Mouse (Mus musculus): ENCODE measurements around the gene Trim69. TPM values are rescaled to one million over a fixed set of nuclear protein-coding genes. Genes with fewer than 3 reads are reported as not detected.

The Trim69 gene
- polyA plus RNA-seq, 1 experiment, result 0.06 TPM

DNA sequence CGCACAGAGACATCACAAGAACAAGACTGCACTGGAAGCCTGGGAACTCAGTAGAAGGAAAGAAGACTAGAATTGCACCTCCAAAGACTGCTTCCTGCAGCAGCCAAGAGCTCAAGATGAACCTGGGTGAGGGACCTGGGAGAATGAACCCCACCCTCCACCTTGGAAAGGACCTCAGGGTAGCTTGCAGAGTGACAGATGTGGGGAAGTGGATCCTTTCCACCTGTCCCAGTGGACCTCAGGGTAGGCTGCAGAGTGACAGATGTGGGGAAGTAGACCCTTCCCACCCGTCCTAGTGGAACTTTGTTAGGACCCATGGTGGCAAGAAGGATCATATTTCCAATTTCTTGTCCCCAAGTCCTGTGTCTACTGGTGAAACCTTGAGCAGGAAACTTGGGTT, 5.2 kb upstream of the Trim69 start:
- H3K79me3 ChIP-seq (ENCODE audit: low read depth), result peaks cover 15% of the 10 kb centered on the region
- TF ChIP-seq USF1 (IDR thresholded peaks at IDR 0.05; ENCODE audit: low read depth), result no peak
- TF ChIP-seq CTCF (IDR thresholded peaks at IDR 0.05; ENCODE audit: control insufficient read depth, insufficient read depth, insufficient read length), result no peak
- no peak for TF ChIP-seq CEBPB (IDR thresholded peaks at IDR 0.05; ENCODE audit: low read depth)
- TF ChIP-seq MYOG (IDR thresholded peaks at IDR 0.05; ENCODE audit: control insufficient read depth, extremely low read depth, insufficient read length), result no peak
- no peak for TF ChIP-seq MAX (IDR thresholded peaks at IDR 0.05)
- no peak for TF ChIP-seq MYOD1 (IDR thresholded peaks at IDR 0.05; ENCODE audit: control insufficient read depth, insufficient read length, low read depth)
- no peak for TF ChIP-seq FOSL1 (IDR thresholded peaks at IDR 0.05; ENCODE audit: insufficient read depth, low read length, poor library complexity, severe bottlenecking)
- peaks cover 47% of the 10 kb centered on the region for H3K36me3 ChIP-seq (ENCODE audit: control insufficient read depth, insufficient read depth)
- no peaks in the 10 kb centered on the region for H3K27me3 ChIP-seq (ENCODE audit: control insufficient read depth, insufficient read depth, insufficient read length)
- no peak overlapping the region for H3K4me3 ChIP-seq (ENCODE audit: insufficient read depth, poor library complexity, severe bottlenecking)
- peaks cover 22% of the 10 kb centered on the region for H3K79me2 ChIP-seq (ENCODE audit: control insufficient read depth, insufficient read depth)
- H3ac ChIP-seq (ENCODE audit: control insufficient read depth, insufficient read length, low read depth), result no peak overlapping the region

- Histone ChIP-seq H3K36me3 (ENCODE audit: control insufficient read depth, insufficient read depth) (peaks cover 38% of the 10 kb centered on the region), H3K79me2 (ENCODE audit: control insufficient read depth, insufficient read depth) (peaks cover 14% of the 10 kb centered on the region), H3ac (ENCODE audit: control insufficient read depth, insufficient read length, low read depth) (no peak overlapping the region), H3K27me3 (ENCODE audit: control insufficient read depth, insufficient read depth, insufficient read length) (no peaks in the 10 kb centered on the region), H3K79me3 (ENCODE audit: low read depth) (peaks cover 6% of the 10 kb centered on the region), H3K4me3 (ENCODE audit: insufficient read depth, poor library complexity, severe bottlenecking) (no peak overlapping the region)
- TF ChIP-seq CTCF (IDR thresholded peaks at IDR 0.05; ENCODE audit: control insufficient read depth, insufficient read depth, insufficient read length), result no peak
- TF ChIP-seq MYOG (IDR thresholded peaks at IDR 0.05; ENCODE audit: control insufficient read depth, extremely low read depth, insufficient read length), result no peak
- no peak for TF ChIP-seq CEBPB (IDR thresholded peaks at IDR 0.05; ENCODE audit: low read depth)
- TF ChIP-seq MAX (IDR thresholded peaks at IDR 0.05), result no peak
- no peak for TF ChIP-seq FOSL1 (IDR thresholded peaks at IDR 0.05; ENCODE audit: insufficient read depth, low read length, poor library complexity, severe bottlenecking)
- TF ChIP-seq MYOD1 (IDR thresholded peaks at IDR 0.05; ENCODE audit: control insufficient read depth, insufficient read length, low read depth), result no peak
- no peak for TF ChIP-seq USF1 (IDR thresholded peaks at IDR 0.05; ENCODE audit: low read depth)
Measured at GRCm38 (mm10) chr2:122156051-122156700, 4.3 kb upstream of the Trim69 start.

DNA sequence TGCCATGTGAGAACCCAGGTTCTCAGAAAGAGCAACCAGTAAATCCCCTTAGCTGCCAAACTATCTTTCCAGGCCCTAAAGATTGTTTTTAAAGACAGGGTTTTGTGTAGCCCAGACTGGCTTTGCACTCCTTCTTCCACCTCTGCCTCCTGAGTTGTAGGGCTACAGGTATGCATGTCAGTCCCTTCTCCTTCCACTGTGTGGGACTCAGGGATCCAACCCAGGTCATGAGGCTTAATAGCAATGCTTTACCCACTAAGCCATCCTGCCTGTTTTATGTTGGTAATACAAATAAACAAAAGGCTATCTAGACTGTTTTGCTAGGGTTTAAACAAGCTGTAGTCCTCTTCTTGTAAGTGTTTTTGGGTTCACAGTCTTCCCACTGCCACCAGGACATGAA, 2.9 kb upstream of the Trim69 start:
- TF ChIP-seq CTCF (IDR thresholded peaks at IDR 0.05; ENCODE audit: control insufficient read depth, insufficient read depth, insufficient read length) (no peak), MYOG (IDR thresholded peaks at IDR 0.05; ENCODE audit: control insufficient read depth, extremely low read depth, insufficient read length) (no peak), MAX (IDR thresholded peaks at IDR 0.05) (no peak), FOSL1 (IDR thresholded peaks at IDR 0.05; ENCODE audit: insufficient read depth, low read length, poor library complexity, severe bottlenecking) (no peak), CEBPB (IDR thresholded peaks at IDR 0.05; ENCODE audit: low read depth) (no peak), USF1 (IDR thresholded peaks at IDR 0.05; ENCODE audit: low read depth) (no peak), MYOD1 (IDR thresholded peaks at IDR 0.05; ENCODE audit: control insufficient read depth, insufficient read length, low read depth) (no peak)
- Histone ChIP-seq H3K36me3 (ENCODE audit: control insufficient read depth, insufficient read depth) (peaks cover 24% of the 10 kb centered on the region), H3K79me2 (ENCODE audit: control insufficient read depth, insufficient read depth) (no peaks in the 10 kb centered on the region), H3K4me3 (ENCODE audit: insufficient read depth, poor library complexity, severe bottlenecking) (no peak overlapping the region), H3ac (ENCODE audit: control insufficient read depth, insufficient read length, low read depth) (no peak overlapping the region), H3K79me3 (ENCODE audit: low read depth) (no peaks in the 10 kb centered on the region), H3K27me3 (ENCODE audit: control insufficient read depth, insufficient read depth, insufficient read length) (no peaks in the 10 kb centered on the region)

DNA sequence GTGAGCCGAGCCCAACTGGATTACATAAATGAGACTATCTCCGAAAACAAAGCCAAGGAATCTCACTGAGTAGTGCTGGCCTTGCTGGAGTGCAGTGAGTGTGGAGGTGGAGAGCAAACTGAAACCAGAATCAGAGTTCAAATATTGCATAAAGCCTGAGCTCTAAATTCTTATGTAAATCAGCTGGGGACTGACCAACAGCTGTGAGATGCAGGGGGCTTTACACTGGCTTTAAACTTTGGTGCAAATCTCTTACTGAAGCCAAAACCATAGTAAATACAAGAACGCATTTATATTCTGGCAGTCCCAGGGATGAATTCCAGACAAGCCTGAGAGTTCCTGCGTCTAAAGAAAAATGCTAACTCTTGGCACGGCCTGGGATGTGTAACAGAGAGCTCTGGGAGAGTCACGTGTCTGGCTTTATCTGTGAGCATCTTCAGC, 2.1 kb upstream of the Trim69 start:
- H3K27me3 ChIP-seq (ENCODE audit: control insufficient read depth, insufficient read depth, insufficient read length), result no peaks in the 10 kb centered on the region

GRCm38 (mm10) chr2:122159667-122160066, 833 bp upstream of the Trim69 start:
- Histone ChIP-seq H3K4me3 (ENCODE audit: insufficient read depth, poor library complexity, severe bottlenecking) (no peak overlapping the region), H3K79me2 (ENCODE audit: control insufficient read depth, insufficient read depth) (no peaks in the 10 kb centered on the region), H3K27me3 (ENCODE audit: control insufficient read depth, insufficient read depth, insufficient read length) (no peaks in the 10 kb centered on the region), H3K36me3 (ENCODE audit: control insufficient read depth, insufficient read depth) (peaks cover 6% of the 10 kb centered on the region), H3ac (ENCODE audit: control insufficient read depth, insufficient read length, low read depth) (no peak overlapping the region), H3K79me3 (ENCODE audit: low read depth) (no peaks in the 10 kb centered on the region)
- TF ChIP-seq MYOD1 (IDR thresholded peaks at IDR 0.05; ENCODE audit: control insufficient read depth, insufficient read length, low read depth) (no peak), FOSL1 (IDR thresholded peaks at IDR 0.05; ENCODE audit: insufficient read depth, low read length, poor library complexity, severe bottlenecking) (no peak), CEBPB (IDR thresholded peaks at IDR 0.05; ENCODE audit: low read depth) (no peak), MYOG (IDR thresholded peaks at IDR 0.05; ENCODE audit: control insufficient read depth, extremely low read depth, insufficient read length) (no peak), CTCF (IDR thresholded peaks at IDR 0.05; ENCODE audit: control insufficient read depth, insufficient read depth, insufficient read length) (no peak), USF1 (IDR thresholded peaks at IDR 0.05; ENCODE audit: low read depth) (no peak), MAX (IDR thresholded peaks at IDR 0.05) (no peak)

More for the DNA sequence above, 2.1 kb upstream of the Trim69 start:
- Histone ChIP-seq H3ac (ENCODE audit: control insufficient read depth, insufficient read length, low read depth) (no peak overlapping the region), H3K4me3 (ENCODE audit: insufficient read depth, poor library complexity, severe bottlenecking) (no peak overlapping the region), H3K36me3 (ENCODE audit: control insufficient read depth, insufficient read depth) (peaks cover 16% of the 10 kb centered on the region), H3K79me2 (ENCODE audit: control insufficient read depth, insufficient read depth) (no peaks in the 10 kb centered on the region), H3K79me3 (ENCODE audit: low read depth) (no peaks in the 10 kb centered on the region)
- no peak for TF ChIP-seq CEBPB (IDR thresholded peaks at IDR 0.05; ENCODE audit: low read depth)
- TF ChIP-seq MYOG (IDR thresholded peaks at IDR 0.05; ENCODE audit: control insufficient read depth, extremely low read depth, insufficient read length), result no peak
- no peak for TF ChIP-seq MAX (IDR thresholded peaks at IDR 0.05)
- TF ChIP-seq MYOD1 (IDR thresholded peaks at IDR 0.05; ENCODE audit: control insufficient read depth, insufficient read length, low read depth), result no peak
- no peak for TF ChIP-seq USF1 (IDR thresholded peaks at IDR 0.05; ENCODE audit: low read depth)
- TF ChIP-seq CTCF (IDR thresholded peaks at IDR 0.05; ENCODE audit: control insufficient read depth, insufficient read depth, insufficient read length), result no peak
